Mouse (Mus musculus): ENCODE measurements around the gene Sorcs2. TPM values are rescaled to one million over a fixed set of nuclear protein-coding genes. Genes with fewer than 3 reads are reported as not detected.
A peak's percentile ranks its signal among the peaks of the same experiment; 100 is the strongest.

Gene Sorcs2
- polyA plus RNA-seq, 1 experiment from 2014 or later: 12.8 TPM

- H3K27ac ChIP-seq (ENCODE audit: low read depth): no peak overlapping the region
- no peaks in the 10 kb centered on the region for H3K27me3 ChIP-seq (replicated peaks; ENCODE audit: control insufficient read depth, insufficient read depth, low read length)
- DNase-seq (ENCODE audit: low spot score): no peak
- H3K9ac ChIP-seq (ENCODE audit: low read length): no peak overlapping the region
- H3K36me3 ChIP-seq (ENCODE audit: control insufficient read depth, insufficient read depth, low read length): no peaks in the 10 kb centered on the region
- ATAC-seq (replicated peaks; ENCODE audit: low FRiP score, low TSS enrichment, low read depth): no peak
- 66% methylated on average over 6 of the region's 6 CpGs for WGBS
- H3K4me3 ChIP-seq (ENCODE audit: low read depth, low read length): no peak overlapping the region
- peaks cover 30% of the 10 kb centered on the region for H3K4me1 ChIP-seq (replicated peaks; ENCODE audit: control insufficient read depth, insufficient read depth, low read length)
- no peak overlapping the region for H3K4me2 ChIP-seq (ENCODE audit: low read length)
- no peaks in the 10 kb centered on the region for H3K9me3 ChIP-seq (ENCODE audit: control insufficient read depth, low read length)
Measured at GRCm38 (mm10) chr5:36317641-36318368, 80.1 kb downstream of the Sorcs2 start.

- Histone ChIP-seq H3K9me3 (ENCODE audit: control insufficient read depth, low read length) (no peaks in the 10 kb centered on the region), H3K27ac (ENCODE audit: low read depth) (no peak overlapping the region), H3K4me2 (ENCODE audit: low read length) (no peak overlapping the region), H3K27me3 (replicated peaks; ENCODE audit: control insufficient read depth, insufficient read depth, low read length) (no peaks in the 10 kb centered on the region), H3K9ac (ENCODE audit: low read length) (no peak overlapping the region), H3K4me1 (replicated peaks; ENCODE audit: control insufficient read depth, insufficient read depth, low read length) (peaks cover 15% of the 10 kb centered on the region), H3K4me3 (ENCODE audit: low read depth, low read length) (no peak overlapping the region), H3K36me3 (ENCODE audit: control insufficient read depth, insufficient read depth, low read length) (no peaks in the 10 kb centered on the region)
- DNase-seq (ENCODE audit: low spot score) (no peak), ATAC-seq (replicated peaks; ENCODE audit: low FRiP score, low TSS enrichment, low read depth) (no peak)
- 86% methylated on average over 9 of the region's 9 CpGs for WGBS
Measured at GRCm38 (mm10) chr5:36315106-36315505, 82.8 kb downstream of the Sorcs2 start.

- ATAC-seq (replicated peaks; ENCODE audit: low FRiP score, low TSS enrichment, low read depth) (peak; percentile 65), DNase-seq (ENCODE audit: low spot score) (peak; percentile 62)
- Histone ChIP-seq H3K27ac (ENCODE audit: low read depth) (peak overlapping the region; percentile 39; the same call in 1 of the 2 replicates), H3K9ac (ENCODE audit: low read length) (no peak overlapping the region), H3K36me3 (ENCODE audit: control insufficient read depth, insufficient read depth, low read length) (no peaks in the 10 kb centered on the region), H3K4me1 (replicated peaks; ENCODE audit: control insufficient read depth, insufficient read depth, low read length) (peaks cover 15% of the 10 kb centered on the region), H3K9me3 (ENCODE audit: control insufficient read depth, low read length) (no peaks in the 10 kb centered on the region), H3K4me3 (ENCODE audit: low read depth, low read length) (no peak overlapping the region), H3K27me3 (replicated peaks; ENCODE audit: control insufficient read depth, insufficient read depth, low read length) (no peaks in the 10 kb centered on the region), H3K4me2 (ENCODE audit: low read length) (peak overlapping the region; percentile 5; the same call in 1 of the 2 replicates)
- WGBS: 26% methylated on average over 16 of the region's 16 CpGs
Measured at GRCm38 (mm10) chr5:36313353-36314079, 84.4 kb downstream of the Sorcs2 start.

- Histone ChIP-seq H3K9ac (ENCODE audit: low read length) (no peak overlapping the region), H3K9me3 (ENCODE audit: control insufficient read depth, low read length) (no peaks in the 10 kb centered on the region), H3K4me3 (ENCODE audit: low read depth, low read length) (no peak overlapping the region), H3K4me2 (ENCODE audit: low read length) (no peak overlapping the region), H3K4me1 (replicated peaks; ENCODE audit: control insufficient read depth, insufficient read depth, low read length) (peaks cover 15% of the 10 kb centered on the region), H3K27me3 (replicated peaks; ENCODE audit: control insufficient read depth, insufficient read depth, low read length) (no peaks in the 10 kb centered on the region), H3K27ac (ENCODE audit: low read depth) (no peak overlapping the region), H3K36me3 (ENCODE audit: control insufficient read depth, insufficient read depth, low read length) (no peaks in the 10 kb centered on the region)
- no peak for ATAC-seq (replicated peaks; ENCODE audit: low FRiP score, low TSS enrichment, low read depth)
- 65% methylated on average over 6 of the region's 6 CpGs for WGBS
- no peak for DNase-seq (ENCODE audit: low spot score)
Measured at GRCm38 (mm10) chr5:36312926-36313325, 85.0 kb downstream of the Sorcs2 start.

- peak overlapping the region; percentile 47; the same call in 1 of the 2 replicates for H3K27ac ChIP-seq (ENCODE audit: low read depth)
- no peak overlapping the region for H3K4me3 ChIP-seq (ENCODE audit: low read depth, low read length)
- H3K4me2 ChIP-seq (ENCODE audit: low read length): no peak overlapping the region
- WGBS: 25% methylated on average over 7 of the region's 7 CpGs
- no peaks in the 10 kb centered on the region for H3K9me3 ChIP-seq (ENCODE audit: control insufficient read depth, low read length)
- ATAC-seq (replicated peaks; ENCODE audit: low FRiP score, low TSS enrichment, low read depth) (no peak), DNase-seq (ENCODE audit: low spot score) (no peak)
- H3K4me1 ChIP-seq (replicated peaks; ENCODE audit: control insufficient read depth, insufficient read depth, low read length): peaks cover 14% of the 10 kb centered on the region; the same call in 1 of the 2 replicates
- H3K36me3 ChIP-seq (ENCODE audit: control insufficient read depth, insufficient read depth, low read length): no peaks in the 10 kb centered on the region
- no peaks in the 10 kb centered on the region for H3K27me3 ChIP-seq (replicated peaks; ENCODE audit: control insufficient read depth, insufficient read depth, low read length)
- H3K9ac ChIP-seq (ENCODE audit: low read length): no peak overlapping the region
Measured at GRCm38 (mm10) chr5:36304299-36304980, 93.5 kb downstream of the Sorcs2 start.

GRCm38 (mm10) chr5:36301166-36301565, 96.8 kb downstream of the Sorcs2 start:
- ATAC-seq (replicated peaks; ENCODE audit: low FRiP score, low TSS enrichment, low read depth): no peak
- no peaks in the 10 kb centered on the region for H3K27me3 ChIP-seq (replicated peaks; ENCODE audit: control insufficient read depth, insufficient read depth, low read length)
- H3K4me2 ChIP-seq (ENCODE audit: low read length): no peak overlapping the region
- H3K9ac ChIP-seq (ENCODE audit: low read length): no peak overlapping the region
- no peak overlapping the region for H3K4me3 ChIP-seq (ENCODE audit: low read depth, low read length)
- H3K27ac ChIP-seq (ENCODE audit: low read depth): no peak overlapping the region
- H3K4me1 ChIP-seq (replicated peaks; ENCODE audit: control insufficient read depth, insufficient read depth, low read length): peaks cover 3% of the 10 kb centered on the region; the same call in 1 of the 2 replicates
- H3K9me3 ChIP-seq (ENCODE audit: control insufficient read depth, low read length): no peaks in the 10 kb centered on the region
- H3K36me3 ChIP-seq (ENCODE audit: control insufficient read depth, insufficient read depth, low read length): no peaks in the 10 kb centered on the region
- WGBS: 76% methylated on average over 4 of the region's 4 CpGs
- DNase-seq (ENCODE audit: low spot score): no peak

- no peak for DNase-seq (ENCODE audit: low spot score)
- Histone ChIP-seq H3K27me3 (replicated peaks; ENCODE audit: control insufficient read depth, insufficient read depth, low read length) (no peaks in the 10 kb centered on the region), H3K9me3 (ENCODE audit: control insufficient read depth, low read length) (no peaks in the 10 kb centered on the region), H3K4me1 (replicated peaks; ENCODE audit: control insufficient read depth, insufficient read depth, low read length) (no peaks in the 10 kb centered on the region), H3K27ac (ENCODE audit: low read depth) (no peak overlapping the region), H3K4me3 (ENCODE audit: low read depth, low read length) (no peak overlapping the region), H3K4me2 (ENCODE audit: low read length) (no peak overlapping the region), H3K9ac (ENCODE audit: low read length) (no peak overlapping the region), H3K36me3 (ENCODE audit: control insufficient read depth, insufficient read depth, low read length) (no peaks in the 10 kb centered on the region)
- WGBS: 84% methylated on average over 4 of the region's 4 CpGs
- no peak for ATAC-seq (replicated peaks; ENCODE audit: low FRiP score, low TSS enrichment, low read depth)
Measured at GRCm38 (mm10) chr5:36298049-36298448, 99.9 kb downstream of the Sorcs2 start.

- Histone ChIP-seq H3K4me3 (ENCODE audit: low read depth, low read length) (no peak overlapping the region), H3K9ac (ENCODE audit: low read length) (no peak overlapping the region), H3K36me3 (ENCODE audit: control insufficient read depth, insufficient read depth, low read length) (no peaks in the 10 kb centered on the region), H3K4me1 (replicated peaks; ENCODE audit: control insufficient read depth, insufficient read depth, low read length) (no peaks in the 10 kb centered on the region), H3K27ac (ENCODE audit: low read depth) (no peak overlapping the region), H3K4me2 (ENCODE audit: low read length) (no peak overlapping the region), H3K9me3 (ENCODE audit: control insufficient read depth, low read length) (no peaks in the 10 kb centered on the region), H3K27me3 (replicated peaks; ENCODE audit: control insufficient read depth, insufficient read depth, low read length) (no peaks in the 10 kb centered on the region)
- DNase-seq (ENCODE audit: low spot score) (no peak), ATAC-seq (replicated peaks; ENCODE audit: low FRiP score, low TSS enrichment, low read depth) (no peak)
- 70% methylated on average over 4 of the region's 4 CpGs for WGBS
Measured at GRCm38 (mm10) chr5:36297246-36297645, 100.7 kb downstream of the Sorcs2 start.

Measured in intestine, embryonic 14.5 days (tissue).